Mouse (Mus musculus) embryonic facial prominence, embryonic 13.5 days (tissue): ENCODE data around the gene Pou5f1. TPM values are rescaled to one million over a fixed set of nuclear protein-coding genes. Genes with fewer than 3 reads are reported as not detected.
"Not testable (repeated sequence)": the region's sequence is repeated elsewhere in the genome, so short reads cannot be mapped to it uniquely, and the experiment has no call there.

Source experiments
- ATAC-seq: fragments of 200-750 bp; cut with Nextera tagmentation; 2 replicates; pipeline ENCODE4 v1.8.0; 2017; ENCODE audit warnings: low read depth; ENCODE audit not compliant: insufficient number of reproducible peaks, insufficient read depth, low FRiP score, low TSS enrichment
- H3K27ac ChIP-seq: fragments of 300-500 bp; sonication (generic); 2 replicates; pipeline ENCODE4 v1.5.1; 2015; ENCODE audit warnings: moderate library complexity, mild to moderate bottlenecking, inconsistent platforms
- H3K27me3 ChIP-seq: fragments of 300-500 bp; sonication (generic); 2 replicates; pipeline ENCODE4 v1.6.1; 2015; ENCODE audit warnings: mild to moderate bottlenecking, inconsistent platforms
- H3K36me3 ChIP-seq: fragments of 300-500 bp; sonication (generic); 2 replicates; pipeline ENCODE4 v1.6.1; 2015; ENCODE audit warnings: mild to moderate bottlenecking, inconsistent platforms
- H3K4me1 ChIP-seq: fragments of 300-500 bp; sonication (generic); 2 replicates; pipeline ENCODE4 v1.6.1; 2015; ENCODE audit warnings: inconsistent platforms
- H3K4me2 ChIP-seq: fragments of 300-500 bp; sonication (generic); 2 replicates; pipeline ENCODE4 v1.6.1; 2015; ENCODE audit warnings: moderate library complexity, mild to moderate bottlenecking, inconsistent platforms
- H3K4me3 ChIP-seq: fragments of 300-500 bp; sonication (generic); 2 replicates; pipeline ENCODE4 v1.5.1; 2015; ENCODE audit warnings: mild to moderate bottlenecking, inconsistent platforms
- H3K9ac ChIP-seq: fragments of 300-500 bp; sonication (generic); 2 replicates; pipeline ENCODE4 v1.6.1; 2015; ENCODE audit warnings: mild to moderate bottlenecking, inconsistent platforms
- H3K9me3 ChIP-seq: fragments of 300-500 bp; sonication (generic); 2 replicates; pipeline ENCODE4 v1.6.1; 2016; ENCODE audit warnings: inconsistent platforms
- WGBS: fragments of 180-500 bp; shearing (Covaris S2); methylation state at CpG from one replicate; pipeline ENCODE4 v1.1.7; 2015; ENCODE audit warnings: mixed read lengths; 5-methylcytosine and 5-hydroxymethylcytosine counted together
- polyA plus RNA-seq: library from polyadenylated mRNA; unstranded; fragments of >200 nt; fragmentation: Nextera tagmentation; extraction: Ambion mirVana; gene quantifications from 2 replicates; pipeline ENCODE4 v1.2.1, GENCODE M21; 2015

Gene Pou5f1
- not detected in 2 replicates for polyA plus RNA-seq

DNA sequence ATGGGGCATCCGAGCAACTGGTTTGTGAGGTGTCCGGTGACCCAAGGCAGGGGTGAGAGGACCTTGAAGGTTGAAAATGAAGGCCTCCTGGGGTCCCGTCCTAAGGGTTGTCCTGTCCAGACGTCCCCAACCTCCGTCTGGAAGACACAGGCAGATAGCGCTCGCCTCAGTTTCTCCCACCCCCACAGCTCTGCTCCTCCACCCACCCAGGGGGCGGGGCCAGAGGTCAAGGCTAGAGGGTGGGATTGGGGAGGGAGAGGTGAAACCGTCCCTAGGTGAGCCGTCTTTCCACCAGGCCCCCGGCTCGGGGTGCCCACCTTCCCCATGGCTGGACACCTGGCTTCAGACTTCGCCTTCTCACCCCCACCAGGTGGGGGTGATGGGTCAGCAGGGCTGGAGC is at the start of gene Pou5f1:
Gene Pou5f1, plus strand, starts transcription at position 243 of the 400 bp plus-strand sequence.
- 46% methylated on average over 13 of the region's 13 CpGs for WGBS
- no peak within 1 kb of the TSS for H3K9ac ChIP-seq
- no peaks in the 10 kb centered on the region for H3K36me3 ChIP-seq
- no peak within 1 kb of the TSS for H3K4me2 ChIP-seq
- H3K27ac ChIP-seq = no peak within 1 kb of the TSS
- no peak within 1 kb of the TSS for H3K4me3 ChIP-seq
- no peaks in the 10 kb centered on the region for H3K9me3 ChIP-seq
- peaks cover 22% of the 10 kb centered on the region for H3K4me1 ChIP-seq
- ATAC-seq = no peak
- peaks cover 45% of the 10 kb centered on the region for H3K27me3 ChIP-seq

DNA sequence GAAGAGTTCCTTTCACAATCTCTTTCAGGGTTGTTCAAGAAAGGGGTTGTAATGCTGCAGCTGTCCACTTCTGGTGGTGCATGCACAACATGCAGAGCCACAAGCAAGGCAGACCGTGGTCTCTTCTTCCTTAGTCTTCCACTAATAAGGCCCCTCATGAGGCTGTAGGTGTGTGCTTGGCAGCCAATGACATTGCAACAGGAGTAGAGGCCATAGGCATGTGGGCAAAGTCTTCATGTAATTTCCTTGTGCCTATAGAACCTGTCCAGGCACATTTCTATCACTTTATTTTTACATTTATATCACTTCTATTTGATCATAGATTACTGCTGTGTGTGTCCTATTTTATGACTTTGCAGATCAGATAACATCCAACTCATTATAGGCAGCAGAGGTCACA is 47.6 kb upstream of the Pou5f1 start:
- not testable (repeated sequence) for H3K4me3 ChIP-seq, H3K9me3 ChIP-seq, H3K4me2 ChIP-seq, H3K4me1 ChIP-seq, ATAC-seq, H3K9ac ChIP-seq, H3K36me3 ChIP-seq, H3K27ac ChIP-seq, H3K27me3 ChIP-seq
- WGBS = no CpG with 5 or more reads among the region's 1 CpGs

DNA sequence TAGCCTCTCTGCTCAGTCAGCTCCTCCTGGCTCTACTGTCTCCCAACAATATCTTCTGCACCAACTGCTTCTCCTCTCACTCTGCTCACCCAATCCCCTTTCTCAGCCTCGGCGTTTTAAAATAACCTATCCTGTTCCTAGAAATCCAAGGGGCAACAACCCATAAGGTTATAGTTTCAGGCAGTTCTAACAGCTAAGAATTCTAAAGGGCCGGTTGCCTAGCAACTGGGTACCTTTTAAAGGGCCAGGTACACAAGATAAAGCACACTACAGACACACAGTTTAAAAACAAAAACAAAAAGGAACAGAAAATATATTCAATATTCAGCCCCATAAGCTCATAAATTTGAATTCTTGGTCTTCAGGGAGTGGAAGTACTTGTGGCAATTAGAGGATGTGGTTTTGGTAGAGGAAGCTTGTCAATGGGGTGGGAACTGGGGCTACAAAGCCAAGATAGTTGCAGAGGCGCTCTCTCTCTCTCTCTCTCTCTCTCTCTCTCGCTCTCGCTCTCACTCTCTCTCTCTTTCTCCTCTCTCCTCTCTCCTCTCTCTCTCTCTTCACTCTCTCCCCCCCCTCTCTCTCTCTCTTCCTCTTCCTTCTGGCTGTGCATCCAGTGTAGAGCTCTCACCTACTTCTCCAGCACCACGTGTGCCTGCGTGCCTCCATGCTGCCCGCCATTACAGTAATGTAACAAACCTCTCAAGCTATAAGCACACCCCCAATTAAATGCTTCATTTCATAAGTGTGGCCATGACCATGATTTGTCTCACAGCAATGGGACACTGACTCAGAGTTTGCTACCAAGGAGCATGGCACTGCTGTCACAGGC is 45.1 kb upstream of the Pou5f1 start:
- not testable (repeated sequence) for H3K4me1 ChIP-seq, H3K4me3 ChIP-seq, ATAC-seq, H3K27ac ChIP-seq, H3K9ac ChIP-seq, H3K27me3 ChIP-seq, H3K36me3 ChIP-seq, H3K9me3 ChIP-seq, H3K4me2 ChIP-seq
- 63% methylated on average over 2 of the region's 9 CpGs for WGBS

DNA sequence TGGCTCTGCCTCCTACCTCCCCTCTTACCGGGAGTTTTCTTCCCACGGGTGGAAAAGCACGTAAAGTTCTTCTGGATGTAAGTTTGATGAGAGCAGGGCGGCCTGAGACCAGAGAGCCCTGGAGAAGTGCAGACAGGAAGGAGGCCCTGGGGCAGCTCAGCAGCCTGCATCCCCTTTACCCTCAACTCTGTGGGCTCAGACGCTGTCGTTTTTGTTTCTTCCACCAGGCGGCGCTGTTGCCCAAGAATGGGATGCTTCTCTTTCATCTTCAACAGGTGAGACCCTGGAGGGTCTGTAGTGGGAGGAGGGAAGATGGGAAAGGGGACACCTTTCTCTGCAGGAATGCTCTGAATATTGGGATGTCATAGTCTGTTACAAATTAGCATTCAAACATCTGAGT is 40.2 kb upstream of the Pou5f1 start:
- 6% methylated on average over 8 of the region's 8 CpGs for WGBS
- H3K9me3 ChIP-seq, H3K9ac ChIP-seq: not testable (repeated sequence)

DNA sequence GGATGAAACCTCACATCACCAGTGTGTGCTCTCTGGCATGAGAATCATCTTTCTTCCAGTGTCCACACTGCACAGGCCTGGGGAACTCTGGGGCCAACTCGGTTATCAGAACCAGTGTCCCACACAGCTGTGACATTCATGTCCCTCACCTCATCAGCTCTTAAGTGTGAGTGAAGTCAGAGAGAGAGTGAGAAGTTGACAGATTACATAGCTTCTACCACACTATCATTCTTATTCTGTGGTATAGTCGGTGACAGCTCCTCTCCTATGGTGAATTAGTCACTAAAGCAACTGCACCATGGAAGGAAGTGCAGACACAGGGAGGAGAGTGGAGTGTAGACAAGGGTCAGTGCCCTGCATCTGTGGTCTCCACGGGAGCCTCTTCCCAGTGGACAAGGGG is 36.9 kb upstream of the Pou5f1 start:
- not testable (repeated sequence) for H3K4me2 ChIP-seq, H3K9me3 ChIP-seq, H3K4me3 ChIP-seq, H3K9ac ChIP-seq, H3K36me3 ChIP-seq, H3K27ac ChIP-seq, ATAC-seq
- Histone ChIP-seq H3K4me1 (peaks cover 13% of the 10 kb centered on the region), H3K27me3 (peaks cover 46% of the 10 kb centered on the region)
- WGBS = 66% methylated on average over 3 of the region's 3 CpGs

More for the DNA sequence above, 40.2 kb upstream of the Pou5f1 start:
- not testable (repeated sequence) for H3K4me3 ChIP-seq, H3K27ac ChIP-seq, ATAC-seq, H3K4me2 ChIP-seq, H3K36me3 ChIP-seq
- Histone ChIP-seq H3K27me3 (peaks cover 25% of the 10 kb centered on the region), H3K4me1 (peaks cover 11% of the 10 kb centered on the region)

DNA sequence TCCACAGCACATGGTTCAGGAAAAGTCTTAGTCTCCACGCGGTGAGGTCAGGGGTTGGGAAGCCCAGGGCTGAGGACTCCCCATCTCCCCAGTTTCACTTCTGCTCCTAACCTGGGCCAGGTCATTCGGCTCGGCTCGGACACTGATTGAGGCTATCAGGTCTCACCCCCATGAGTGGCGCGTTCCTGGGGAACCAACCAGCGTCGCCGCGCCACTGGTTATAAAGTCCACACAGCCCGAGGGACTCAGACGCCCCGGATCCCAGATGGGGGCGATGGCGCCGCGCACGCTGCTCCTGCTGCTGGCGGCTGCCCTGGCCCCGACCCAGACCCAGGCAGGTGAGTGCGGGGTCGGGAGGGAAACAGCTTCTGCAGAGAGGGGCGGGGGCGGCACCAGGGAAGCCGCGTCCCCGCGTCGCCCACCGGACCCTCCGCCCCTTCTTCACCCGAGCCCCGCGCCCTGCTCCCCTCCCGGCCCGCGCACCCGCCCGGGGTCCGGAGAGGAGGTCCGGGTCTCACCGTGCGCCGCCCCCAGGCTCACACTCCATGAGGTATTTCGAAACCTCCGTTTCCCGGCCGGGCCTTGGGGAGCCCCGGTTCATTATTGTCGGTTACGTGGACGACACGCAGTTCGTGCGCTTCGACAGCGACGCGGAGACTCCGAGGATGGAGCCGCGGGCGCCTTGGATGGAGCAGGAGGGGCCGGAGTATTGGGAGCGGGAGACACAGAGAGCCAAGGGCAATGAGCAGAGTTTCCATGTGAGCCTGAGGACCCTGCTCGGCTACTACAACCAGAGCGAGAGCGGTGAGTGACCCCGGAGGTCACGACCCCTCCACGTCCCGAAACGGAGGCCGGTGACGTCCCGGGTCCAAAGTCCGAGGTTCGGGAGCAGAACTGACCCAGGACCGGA is 35.7 kb upstream of the Pou5f1 start, which contains the start of gene H2-Q10:
Gene H2-Q10, plus strand, starts transcription at position 248 of the 910 bp plus-strand sequence.
- no peak for ATAC-seq

DNA sequence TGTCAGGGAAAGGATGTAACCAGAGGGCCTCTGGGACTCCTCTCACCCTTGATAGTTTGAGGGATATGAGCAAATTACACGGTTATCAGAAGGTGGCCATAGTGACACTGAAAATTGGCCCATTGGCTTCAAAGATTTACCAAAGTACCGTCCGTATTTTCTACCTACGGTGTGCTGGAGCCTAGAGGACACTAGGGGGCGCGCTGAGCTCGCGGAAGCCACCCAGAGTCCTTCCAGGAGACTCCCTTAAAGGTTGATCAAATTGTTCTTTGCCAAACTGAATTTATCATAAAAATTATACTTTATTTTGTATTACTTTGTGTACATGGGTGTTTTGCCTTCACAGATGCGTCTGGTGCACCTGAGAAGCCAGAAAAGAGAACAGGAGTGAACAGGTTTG is 21.8 kb upstream of the Pou5f1 start:
- H3K4me3 ChIP-seq = no peak overlapping the region
- no peaks in the 10 kb centered on the region for H3K27me3 ChIP-seq
- no peaks in the 10 kb centered on the region for H3K4me1 ChIP-seq
- no peaks in the 10 kb centered on the region for H3K36me3 ChIP-seq
- no peak overlapping the region for H3K9ac ChIP-seq
- H3K9me3 ChIP-seq = no peaks in the 10 kb centered on the region
- H3K27ac ChIP-seq = no peak overlapping the region
- 1% methylated on average over 9 of the region's 9 CpGs for WGBS
- no peak for ATAC-seq
- H3K4me2 ChIP-seq = no peak overlapping the region

More for the DNA sequence above, 35.7 kb upstream of the Pou5f1 start, which contains the start of gene H2-Q10:
- peak within 1 kb of the TSS; percentile 48 for H3K4me3 ChIP-seq
- under 1% methylated on average over 71 of the region's 80 CpGs for WGBS
- peak within 1 kb of the TSS; percentile 58 for H3K9ac ChIP-seq
- no peak within 1 kb of the TSS for H3K27ac ChIP-seq
- peaks cover 13% of the 10 kb centered on the region for H3K4me1 ChIP-seq
- H3K36me3 ChIP-seq = no peaks in the 10 kb centered on the region
- peaks cover 54% of the 10 kb centered on the region for H3K27me3 ChIP-seq
- H3K9me3 ChIP-seq = no peaks in the 10 kb centered on the region
- peak within 1 kb of the TSS; percentile 85 for H3K4me2 ChIP-seq

DNA sequence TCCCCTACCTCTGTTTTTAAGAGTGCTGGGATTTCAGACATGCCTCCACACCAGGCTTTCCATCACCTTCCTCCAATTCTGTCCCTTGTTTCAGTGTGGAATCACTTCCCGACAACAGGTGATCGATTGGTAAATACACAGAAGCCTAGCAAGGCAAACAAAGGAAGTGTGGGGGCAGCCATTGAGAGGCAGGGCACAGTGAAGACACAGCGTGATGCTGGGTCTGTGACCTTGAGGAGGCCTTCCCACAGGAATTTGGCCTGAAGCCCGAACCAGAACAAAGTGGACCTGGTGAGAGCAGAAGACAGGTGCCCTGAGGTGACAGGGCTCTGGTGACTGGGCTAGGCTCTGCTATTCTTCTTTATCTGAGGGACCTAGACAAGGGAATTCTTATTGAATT is 20.1 kb upstream of the Pou5f1 start:
- Histone ChIP-seq H3K27ac (no peak overlapping the region), H3K9ac (no peak overlapping the region), H3K36me3 (no peaks in the 10 kb centered on the region), H3K4me3 (no peak overlapping the region), H3K4me2 (no peak overlapping the region), H3K4me1 (no peaks in the 10 kb centered on the region), H3K27me3 (no peaks in the 10 kb centered on the region), H3K9me3 (no peaks in the 10 kb centered on the region)
- WGBS = 44% methylated on average over 4 of the region's 4 CpGs
- ATAC-seq = no peak

DNA sequence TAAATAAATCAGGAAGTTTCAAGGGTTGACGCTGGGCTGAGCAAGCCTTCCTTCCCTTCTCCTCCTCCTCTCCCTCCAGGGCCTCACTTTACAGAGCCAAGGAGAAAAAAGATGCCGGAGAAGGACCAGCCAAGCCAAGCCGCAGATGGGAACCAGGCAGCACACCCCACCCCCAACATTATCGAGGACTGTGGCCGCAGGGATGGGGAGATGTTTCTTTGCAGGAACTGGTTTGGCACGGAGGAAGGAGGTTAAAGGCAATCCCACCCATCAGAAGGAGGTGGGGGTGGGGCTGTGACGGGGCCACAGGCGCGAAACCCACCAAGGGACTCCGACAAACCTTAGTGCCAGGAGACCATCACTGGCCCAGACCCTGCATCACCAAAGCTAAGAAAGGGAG is 19.1 kb upstream of the Pou5f1 start:
- no peak for ATAC-seq
- Histone ChIP-seq H3K4me1 (no peaks in the 10 kb centered on the region), H3K9ac (0 out of 2 replicates have a peak overlapping the region, but pooled peaks have one; percentile 36), H3K36me3 (no peaks in the 10 kb centered on the region), H3K27ac (no peak overlapping the region), H3K4me3 (no peak overlapping the region), H3K4me2 (no peak overlapping the region), H3K27me3 (no peaks in the 10 kb centered on the region), H3K9me3 (no peaks in the 10 kb centered on the region)
- 51% methylated on average over 10 of the region's 10 CpGs for WGBS

DNA sequence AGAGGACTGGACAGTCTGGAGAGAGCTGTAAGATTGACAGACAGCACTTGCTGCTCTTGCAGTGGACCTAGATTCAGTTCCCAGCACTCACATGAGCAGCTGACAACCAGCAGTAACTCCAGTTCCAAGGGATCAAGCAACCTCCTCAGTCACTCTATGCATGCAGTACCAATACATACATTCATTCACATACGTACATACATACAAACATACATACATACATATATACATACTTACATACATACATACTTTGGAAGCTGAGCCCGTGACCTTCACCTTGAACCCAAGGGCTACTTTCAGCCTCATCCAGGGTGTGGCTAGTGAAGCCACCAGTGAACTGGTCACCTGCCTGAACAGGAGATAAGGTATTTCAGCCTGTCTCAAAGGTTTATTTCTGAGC is 17.8 kb upstream of the Pou5f1 start:
- Histone ChIP-seq H3K27me3 (no peaks in the 10 kb centered on the region), H3K27ac (no peak overlapping the region), H3K4me1 (no peaks in the 10 kb centered on the region), H3K9ac (no peak overlapping the region), H3K36me3 (no peaks in the 10 kb centered on the region), H3K9me3 (no peaks in the 10 kb centered on the region), H3K4me3 (no peak overlapping the region), H3K4me2 (no peak overlapping the region)
- no peak for ATAC-seq
- 93% methylated on average over 2 of the region's 2 CpGs for WGBS

DNA sequence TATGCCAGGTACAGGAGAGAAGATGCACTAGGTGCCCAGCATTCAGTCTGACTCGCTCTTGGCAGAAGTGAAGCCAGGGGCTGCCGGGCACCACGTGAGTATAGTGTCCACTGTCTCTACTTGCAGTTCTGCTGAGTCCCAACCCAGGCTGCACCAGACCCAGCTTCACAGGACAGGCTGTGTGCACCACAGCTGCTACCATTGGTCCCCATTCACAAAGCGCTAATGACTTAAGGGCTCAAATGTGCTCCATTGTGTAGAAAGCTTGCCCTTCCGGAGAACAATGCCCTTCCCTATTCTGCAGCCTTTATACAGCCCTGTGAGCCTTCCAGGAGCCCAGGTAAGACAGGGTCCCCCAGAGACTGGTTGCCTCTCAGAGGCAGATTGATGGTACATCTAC is 15.5 kb upstream of the Pou5f1 start:
- H3K4me3 ChIP-seq = no peak overlapping the region

More for the DNA sequence above, 15.5 kb upstream of the Pou5f1 start:
- Histone ChIP-seq H3K36me3 (no peaks in the 10 kb centered on the region), H3K9me3 (no peaks in the 10 kb centered on the region), H3K27me3 (no peaks in the 10 kb centered on the region), H3K9ac (no peak overlapping the region), H3K4me2 (no peak overlapping the region), H3K27ac (no peak overlapping the region), H3K4me1 (no peaks in the 10 kb centered on the region)
- ATAC-seq = no peak
- 59% methylated on average over 5 of the region's 5 CpGs for WGBS
